Mouse (Mus musculus): ENCODE data around the gene Abt1. TPM values are rescaled to one million over a fixed set of nuclear protein-coding genes. Genes with fewer than 3 reads are reported as not detected.

Gene Abt1
- polyA plus RNA-seq (2015; fragmentation: Illumina TruSeq; extraction: RNeasy Lipid Tissue Mini Kit (QIAGEN cat#74804); ENCODE audit: low read depth, low replicate concordance), result 6.8 TPM

GRCm38 (mm10) chr13:23423286-23424051 is at the start of gene Abt1:
Gene Abt1 (minus strand): TSS chr13:23423866.

GRCm38 (mm10) chr13:23465600-23466109 is 42.0 kb upstream of the Abt1 start, which contains the start of gene Btn1a1:
Gene Btn1a1 (minus strand): TSS chr13:23465901.

GRCm38 (mm10) chr13:23368583-23369420 is 54.9 kb downstream of the Abt1 start, which contains the start of gene Zfp322a:
Gene Zfp322a (minus strand): TSS chr13:23369208.

Other genes starting within 250 kb of the Abt1 start
- not detected for gene Vmn1r220, start 235.9 kb downstream of the Abt1 start, polyA plus RNA-seq (2015; fragmentation: Illumina TruSeq; extraction: RNeasy Lipid Tissue Mini Kit (QIAGEN cat#74804); ENCODE audit: low read depth, low replicate concordance)
- not detected for gene Vmn1r221, start 209.7 kb downstream of the Abt1 start, polyA plus RNA-seq (2015; fragmentation: Illumina TruSeq; extraction: RNeasy Lipid Tissue Mini Kit (QIAGEN cat#74804); ENCODE audit: low read depth, low replicate concordance)
- not detected for gene Vmn1r222, start 187.9 kb downstream of the Abt1 start, polyA plus RNA-seq (2015; fragmentation: Illumina TruSeq; extraction: RNeasy Lipid Tissue Mini Kit (QIAGEN cat#74804); ENCODE audit: low read depth, low replicate concordance)
- not detected for gene Vmn1r223, start 176.7 kb downstream of the Abt1 start, polyA plus RNA-seq (2015; fragmentation: Illumina TruSeq; extraction: RNeasy Lipid Tissue Mini Kit (QIAGEN cat#74804); ENCODE audit: low read depth, low replicate concordance)
- gene Zfp322a, start 54.7 kb downstream of the Abt1 start, polyA plus RNA-seq (2015; fragmentation: Illumina TruSeq; extraction: RNeasy Lipid Tissue Mini Kit (QIAGEN cat#74804); ENCODE audit: low read depth, low replicate concordance), result 30.7 TPM
- not detected for gene Btn1a1, start 42.0 kb upstream of the Abt1 start, polyA plus RNA-seq (2015; fragmentation: Illumina TruSeq; extraction: RNeasy Lipid Tissue Mini Kit (QIAGEN cat#74804); ENCODE audit: low read depth, low replicate concordance)
- 1.8 TPM for gene Btn2a2, start 65.0 kb upstream of the Abt1 start, polyA plus RNA-seq (2015; fragmentation: Illumina TruSeq; extraction: RNeasy Lipid Tissue Mini Kit (QIAGEN cat#74804); ENCODE audit: low read depth, low replicate concordance)
- gene Hist1h4h, start 107.2 kb upstream of the Abt1 start, polyA plus RNA-seq (2015; fragmentation: Illumina TruSeq; extraction: RNeasy Lipid Tissue Mini Kit (QIAGEN cat#74804); ENCODE audit: low read depth, low replicate concordance), result 5.4 TPM
- not detected for gene Hist1h2af, start 110.0 kb upstream of the Abt1 start, polyA plus RNA-seq (2015; fragmentation: Illumina TruSeq; extraction: RNeasy Lipid Tissue Mini Kit (QIAGEN cat#74804); ENCODE audit: low read depth, low replicate concordance)
- not detected for gene Hist1h3g, start 111.6 kb upstream of the Abt1 start, polyA plus RNA-seq (2015; fragmentation: Illumina TruSeq; extraction: RNeasy Lipid Tissue Mini Kit (QIAGEN cat#74804); ENCODE audit: low read depth, low replicate concordance)
- gene Hist1h2bh, start 119.5 kb upstream of the Abt1 start, polyA plus RNA-seq (2015; fragmentation: Illumina TruSeq; extraction: RNeasy Lipid Tissue Mini Kit (QIAGEN cat#74804); ENCODE audit: low read depth, low replicate concordance), result 0.37 TPM
- gene Hist1h3f, start 120.2 kb upstream of the Abt1 start, polyA plus RNA-seq (2015; fragmentation: Illumina TruSeq; extraction: RNeasy Lipid Tissue Mini Kit (QIAGEN cat#74804); ENCODE audit: low read depth, low replicate concordance), result not detected
- not detected for gene Hist1h4f, start 127.8 kb upstream of the Abt1 start, polyA plus RNA-seq (2015; fragmentation: Illumina TruSeq; extraction: RNeasy Lipid Tissue Mini Kit (QIAGEN cat#74804); ENCODE audit: low read depth, low replicate concordance)
- gene Hist1h1d, start 129.4 kb upstream of the Abt1 start, polyA plus RNA-seq (2015; fragmentation: Illumina TruSeq; extraction: RNeasy Lipid Tissue Mini Kit (QIAGEN cat#74804); ENCODE audit: low read depth, low replicate concordance), result 0.06 TPM
- not detected for gene Hist1h3e, start 138.5 kb upstream of the Abt1 start, polyA plus RNA-seq (2015; fragmentation: Illumina TruSeq; extraction: RNeasy Lipid Tissue Mini Kit (QIAGEN cat#74804); ENCODE audit: low read depth, low replicate concordance)
- gene Hist1h2ae, start 147.4 kb upstream of the Abt1 start, polyA plus RNA-seq (2015; fragmentation: Illumina TruSeq; extraction: RNeasy Lipid Tissue Mini Kit (QIAGEN cat#74804); ENCODE audit: low read depth, low replicate concordance), result not detected
- gene Hist1h2bg, start 147.5 kb upstream of the Abt1 start, polyA plus RNA-seq (2015; fragmentation: Illumina TruSeq; extraction: RNeasy Lipid Tissue Mini Kit (QIAGEN cat#74804); ENCODE audit: low read depth, low replicate concordance), result 3.5 TPM
- gene Hist1h2bf, start 150.3 kb upstream of the Abt1 start, polyA plus RNA-seq (2015; fragmentation: Illumina TruSeq; extraction: RNeasy Lipid Tissue Mini Kit (QIAGEN cat#74804); ENCODE audit: low read depth, low replicate concordance), result not detected
- not detected for gene Hist1h2ad, start 150.5 kb upstream of the Abt1 start, polyA plus RNA-seq (2015; fragmentation: Illumina TruSeq; extraction: RNeasy Lipid Tissue Mini Kit (QIAGEN cat#74804); ENCODE audit: low read depth, low replicate concordance)
- gene Hist1h3d, start 151.9 kb upstream of the Abt1 start, polyA plus RNA-seq (2015; fragmentation: Illumina TruSeq; extraction: RNeasy Lipid Tissue Mini Kit (QIAGEN cat#74804); ENCODE audit: low read depth, low replicate concordance), result 0.76 TPM
- gene Hist1h4d, start 157.7 kb upstream of the Abt1 start, polyA plus RNA-seq (2015; fragmentation: Illumina TruSeq; extraction: RNeasy Lipid Tissue Mini Kit (QIAGEN cat#74804); ENCODE audit: low read depth, low replicate concordance), result not detected
- 6.4 TPM for gene Hist1h2be, start 197.3 kb upstream of the Abt1 start, polyA plus RNA-seq (2015; fragmentation: Illumina TruSeq; extraction: RNeasy Lipid Tissue Mini Kit (QIAGEN cat#74804); ENCODE audit: low read depth, low replicate concordance)
- 3.1 TPM for gene Hist1h1e, start 198.7 kb upstream of the Abt1 start, polyA plus RNA-seq (2015; fragmentation: Illumina TruSeq; extraction: RNeasy Lipid Tissue Mini Kit (QIAGEN cat#74804); ENCODE audit: low read depth, low replicate concordance)